Mouse (Mus musculus) lung, embryonic 15.5 days (tissue): ENCODE measurements at regions not wholly inside any gene's neighbourhood (a gene's known extent, or its start where the extent isn't known, plus 50 kb on each side); places are given as distances from the start of the nearest gene placed in this dataset.

Experiments
- ATAC-seq: fragments of 200-750 bp; cut with Nextera tagmentation; 2 replicates; pipeline ENCODE4 v1.8.0; 2017; ENCODE audit warnings: moderate number of reproducible peaks, borderline replicate concordance; ENCODE audit not compliant: low FRiP score, low TSS enrichment; ENCODE audit errors: extremely low read depth
- H3K27ac ChIP-seq: fragments of 300-500 bp; sonication (generic); 2 replicates; pipeline ENCODE4 v1.5.1; 2015; ENCODE audit warnings: moderate library complexity, mild to moderate bottlenecking, inconsistent platforms
- H3K27me3 ChIP-seq: fragments of 300-500 bp; sonication (generic); 2 replicates; pipeline ENCODE4 v1.6.1; 2015; ENCODE audit warnings: inconsistent platforms
- H3K36me3 ChIP-seq: fragments of 300-500 bp; sonication (generic); 2 replicates; pipeline ENCODE4 v1.6.1; 2015; ENCODE audit warnings: inconsistent platforms
- H3K4me1 ChIP-seq: fragments of 300-500 bp; sonication (generic); 2 replicates; pipeline ENCODE4 v1.6.1; 2015; ENCODE audit warnings: inconsistent platforms
- H3K4me2 ChIP-seq: fragments of 300-500 bp; sonication (generic); 2 replicates; pipeline ENCODE4 v1.6.1; 2015; ENCODE audit warnings: inconsistent platforms, mild to moderate bottlenecking, moderate library complexity
- H3K4me3 ChIP-seq: fragments of 300-500 bp; sonication (generic); 2 replicates; pipeline ENCODE4 v1.5.1; 2015; ENCODE audit warnings: mild to moderate bottlenecking, inconsistent platforms
- H3K9ac ChIP-seq: fragments of 300-500 bp; sonication (generic); 2 replicates; pipeline ENCODE4 v1.6.1; 2015; ENCODE audit warnings: inconsistent platforms
- H3K9me3 ChIP-seq: fragments of 300-500 bp; sonication (generic); 2 replicates; pipeline ENCODE4 v1.6.1; 2016; ENCODE audit warnings: inconsistent platforms
- WGBS: fragments of 180-500 bp; shearing (Covaris S2); methylation state at CpG from one replicate; pipeline ENCODE4 v1.1.7; 2015; 5-methylcytosine and 5-hydroxymethylcytosine counted together

GRCm38 (mm10) chr8:126721621-126722020, 127.8 kb upstream of the Irf2bp2 start:
- 48% methylated on average over 10 of the region's 10 CpGs for WGBS
- Histone ChIP-seq H3K36me3 (no peaks in the 10 kb centered on the region), H3K9ac (no peak overlapping the region), H3K27me3 (no peaks in the 10 kb centered on the region), H3K4me1 (peaks cover 11% of the 10 kb centered on the region), H3K4me2 (no peak overlapping the region), H3K9me3 (no peaks in the 10 kb centered on the region), H3K27ac (no peak overlapping the region), H3K4me3 (no peak overlapping the region)
- ATAC-seq, result peak; percentile 47

DNA sequence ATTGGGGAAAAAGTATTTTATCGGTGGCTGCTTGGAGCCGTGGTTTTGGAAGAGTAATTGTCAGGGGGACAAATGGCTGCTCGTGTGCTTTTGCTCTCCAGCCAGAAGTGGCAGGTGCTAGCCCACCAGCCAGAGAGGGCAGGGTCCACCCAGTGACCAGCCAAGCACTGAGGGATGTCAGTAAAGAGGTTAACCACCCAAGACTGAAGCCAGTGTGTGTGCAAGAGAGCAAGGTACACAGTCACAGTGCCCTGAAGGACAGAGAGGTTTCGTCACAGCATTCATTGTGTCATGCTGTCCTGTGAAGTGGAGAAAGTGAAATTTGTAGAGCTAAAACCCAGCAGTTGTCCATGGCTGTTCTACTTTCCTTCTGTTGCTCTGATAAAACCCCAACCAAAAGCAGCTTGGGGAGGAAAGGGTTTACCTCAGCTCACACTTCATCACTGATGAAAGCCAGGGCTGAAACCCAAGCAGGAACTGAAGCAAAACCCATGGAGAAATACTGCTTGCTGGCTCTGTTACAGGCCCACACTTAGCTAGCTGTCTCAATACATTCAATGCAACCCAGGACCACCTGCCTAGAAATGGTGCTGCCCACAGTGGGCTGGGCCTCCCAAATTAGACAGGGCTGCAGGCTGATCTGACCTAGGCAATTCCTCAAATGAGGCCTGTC, 126.8 kb upstream of the Irf2bp2 start:
- H3K36me3 ChIP-seq, result no peaks in the 10 kb centered on the region
- peaks cover 11% of the 10 kb centered on the region for H3K4me1 ChIP-seq
- no peaks in the 10 kb centered on the region for H3K27me3 ChIP-seq
- H3K9ac ChIP-seq, result no peak overlapping the region
- no peak overlapping the region for H3K4me3 ChIP-seq
- H3K9me3 ChIP-seq, result no peaks in the 10 kb centered on the region
- H3K27ac ChIP-seq, result 0 out of 2 replicates have a peak overlapping the region, but pooled peaks have one; percentile 26
- H3K4me2 ChIP-seq, result no peak overlapping the region
- no peak; the same call in 1 of the 2 replicates for ATAC-seq
- 74% methylated on average over 4 of the region's 4 CpGs for WGBS

DNA sequence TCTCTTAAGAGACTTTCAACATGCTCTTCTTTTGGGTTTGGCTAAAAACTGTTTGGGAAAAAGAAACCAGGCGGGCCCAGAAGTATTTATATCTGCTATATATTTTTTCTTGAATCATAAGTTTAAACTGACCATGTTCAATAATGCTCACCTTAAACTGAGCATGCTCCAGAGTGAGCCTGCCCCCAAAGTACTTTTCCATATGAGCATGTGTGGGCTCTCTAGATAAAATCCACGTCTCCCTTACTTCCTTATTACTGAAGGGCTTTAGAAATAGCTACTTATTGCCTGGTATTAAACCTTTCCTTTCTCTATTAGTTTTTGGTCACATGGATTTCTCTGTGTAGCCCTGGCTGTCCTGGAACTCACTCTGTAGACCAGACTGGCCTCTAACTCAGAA, 126.0 kb upstream of the Irf2bp2 start:
- Histone ChIP-seq H3K9me3 (no peaks in the 10 kb centered on the region), H3K4me2 (no peak overlapping the region), H3K27ac (no peak overlapping the region), H3K36me3 (no peaks in the 10 kb centered on the region), H3K9ac (no peak overlapping the region), H3K4me3 (no peak overlapping the region), H3K27me3 (no peaks in the 10 kb centered on the region), H3K4me1 (peaks cover 11% of the 10 kb centered on the region)
- 72% methylated on average over 2 of the region's 2 CpGs for WGBS
- no peak for ATAC-seq

GRCm38 (mm10) chr8:126717652-126718155, 123.9 kb upstream of the Irf2bp2 start:
- H3K27ac ChIP-seq, result no peak overlapping the region
- no peak for ATAC-seq
- 65% methylated on average over 2 of the region's 2 CpGs for WGBS
- no peaks in the 10 kb centered on the region for H3K36me3 ChIP-seq
- peaks cover 17% of the 10 kb centered on the region for H3K4me1 ChIP-seq
- H3K4me2 ChIP-seq, result no peak overlapping the region
- no peak overlapping the region for H3K9ac ChIP-seq
- H3K4me3 ChIP-seq, result no peak overlapping the region
- H3K27me3 ChIP-seq, result no peaks in the 10 kb centered on the region
- H3K9me3 ChIP-seq, result no peaks in the 10 kb centered on the region

GRCm38 (mm10) chr8:126715666-126716065, 121.9 kb upstream of the Irf2bp2 start:
- peaks cover 11% of the 10 kb centered on the region; the same call in 1 of the 2 replicates for H3K4me1 ChIP-seq
- H3K36me3 ChIP-seq, result no peaks in the 10 kb centered on the region
- no peak overlapping the region for H3K4me2 ChIP-seq
- 92% methylated on average over 1 of the region's 1 CpGs for WGBS
- no peak overlapping the region for H3K4me3 ChIP-seq
- H3K9ac ChIP-seq, result no peak overlapping the region
- no peaks in the 10 kb centered on the region for H3K9me3 ChIP-seq
- H3K27ac ChIP-seq, result no peak overlapping the region
- H3K27me3 ChIP-seq, result no peaks in the 10 kb centered on the region
- no peak for ATAC-seq

DNA sequence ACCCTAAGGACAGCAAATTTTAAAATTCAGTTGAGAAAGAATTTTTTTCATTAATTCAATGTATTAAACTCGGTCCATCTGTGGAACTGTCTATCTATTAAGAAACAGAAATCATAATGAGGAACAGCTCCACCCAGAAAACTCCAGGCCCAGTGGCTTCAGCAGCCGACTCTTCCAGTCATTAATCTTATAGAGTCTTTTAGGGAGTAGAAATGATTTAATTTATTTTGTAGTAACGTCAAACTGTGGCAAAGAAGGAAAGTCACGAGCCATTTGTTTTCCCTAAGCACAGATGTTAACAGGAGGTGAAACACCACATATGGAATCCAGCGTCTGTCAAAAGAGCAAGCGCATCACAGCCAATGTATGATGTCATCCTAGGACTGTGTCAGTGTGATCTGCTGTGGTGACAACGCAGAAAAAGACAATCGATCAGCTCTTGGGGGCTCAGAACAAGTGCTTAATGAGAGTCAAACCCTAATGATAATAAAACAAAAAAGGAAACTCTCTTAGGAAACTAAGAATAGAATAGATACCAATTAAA, 119.9 kb upstream of the Irf2bp2 start:
- H3K27ac ChIP-seq, result no peak overlapping the region
- 55% methylated on average over 8 of the region's 8 CpGs for WGBS

GRCm38 (mm10) chr8:126713181-126713580, 119.4 kb upstream of the Irf2bp2 start:
- Histone ChIP-seq H3K4me2 (no peak overlapping the region), H3K27me3 (no peaks in the 10 kb centered on the region), H3K4me1 (0 out of 2 replicates have a peak, but pooled peaks cover 9% of the 10 kb centered on the region), H3K9ac (no peak overlapping the region), H3K36me3 (no peaks in the 10 kb centered on the region), H3K27ac (no peak overlapping the region), H3K4me3 (no peak overlapping the region), H3K9me3 (no peaks in the 10 kb centered on the region)
- WGBS, result 73% methylated on average over 4 of the region's 4 CpGs
- no peak for ATAC-seq

More for the DNA sequence above, 119.9 kb upstream of the Irf2bp2 start:
- ATAC-seq, result no peak
- Histone ChIP-seq H3K27me3 (no peaks in the 10 kb centered on the region), H3K9ac (no peak overlapping the region), H3K4me1 (0 out of 2 replicates have a peak, but pooled peaks cover 7% of the 10 kb centered on the region), H3K36me3 (no peaks in the 10 kb centered on the region), H3K4me3 (no peak overlapping the region), H3K9me3 (no peaks in the 10 kb centered on the region), H3K4me2 (no peak overlapping the region)

- Histone ChIP-seq H3K27me3 (no peaks in the 10 kb centered on the region), H3K4me2 (no peak overlapping the region), H3K9ac (no peak overlapping the region), H3K9me3 (no peaks in the 10 kb centered on the region), H3K36me3 (no peaks in the 10 kb centered on the region), H3K27ac (no peak overlapping the region), H3K4me3 (no peak overlapping the region), H3K4me1 (peaks cover 11% of the 10 kb centered on the region)
- 66% methylated on average over 6 of the region's 6 CpGs for WGBS
- ATAC-seq, result no peak
These were observed 119.0 kb upstream of the Irf2bp2 start for GRCm38 (mm10) chr8:126712749-126713148.

- no peaks in the 10 kb centered on the region for H3K27me3 ChIP-seq
- WGBS, result 72% methylated on average over 2 of the region's 2 CpGs
These were observed 115.2 kb upstream of the Irf2bp2 start for GRCm38 (mm10) chr8:126708956-126709355.

GRCm38 (mm10) chr8:126707300-126707902, 113.6 kb upstream of the Irf2bp2 start:
- 47% methylated on average over 6 of the region's 6 CpGs for WGBS
- Histone ChIP-seq H3K4me3 (no peak overlapping the region), H3K9me3 (no peaks in the 10 kb centered on the region), H3K36me3 (no peaks in the 10 kb centered on the region), H3K4me2 (no peak overlapping the region), H3K27me3 (no peaks in the 10 kb centered on the region), H3K4me1 (peaks cover 10% of the 10 kb centered on the region), H3K27ac (peak overlapping the region; percentile 58), H3K9ac (no peak overlapping the region)
- ATAC-seq, result no peak

More at GRCm38 (mm10) chr8:126708956-126709355, 115.2 kb upstream of the Irf2bp2 start:
- Histone ChIP-seq H3K36me3 (no peaks in the 10 kb centered on the region), H3K4me1 (peaks cover 17% of the 10 kb centered on the region), H3K9ac (no peak overlapping the region), H3K27ac (no peak overlapping the region), H3K4me2 (no peak overlapping the region), H3K9me3 (no peaks in the 10 kb centered on the region), H3K4me3 (no peak overlapping the region)
- ATAC-seq, result no peak

GRCm38 (mm10) chr8:126706247-126706646, 112.5 kb upstream of the Irf2bp2 start:
- Histone ChIP-seq H3K9me3 (no peaks in the 10 kb centered on the region), H3K36me3 (no peaks in the 10 kb centered on the region), H3K4me1 (peaks cover 10% of the 10 kb centered on the region), H3K4me2 (no peak overlapping the region), H3K4me3 (no peak overlapping the region), H3K9ac (no peak overlapping the region), H3K27me3 (no peaks in the 10 kb centered on the region), H3K27ac (no peak overlapping the region)
- ATAC-seq, result peak; percentile 29; the same call in 1 of the 2 replicates
- WGBS, result 75% methylated on average over 8 of the region's 8 CpGs

DNA sequence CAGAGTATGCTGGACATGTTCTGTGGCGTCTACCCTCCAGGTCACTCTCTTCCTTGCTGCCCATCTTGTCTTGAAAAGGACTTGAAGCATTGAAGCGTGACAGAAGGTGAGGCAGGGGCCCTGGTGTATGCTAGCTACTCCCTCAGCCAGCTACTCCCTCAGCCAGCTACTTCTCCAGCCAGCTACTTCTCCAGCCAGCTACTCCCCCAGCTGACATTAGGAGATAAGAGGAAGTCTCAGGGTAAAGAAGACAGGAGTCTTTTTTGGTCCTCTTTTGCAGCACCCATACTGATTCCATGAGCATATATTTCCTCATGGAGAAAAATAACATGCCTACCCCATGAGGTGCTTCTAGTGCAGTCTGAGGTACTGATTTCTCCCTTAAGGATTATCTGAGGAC, 111.6 kb upstream of the Irf2bp2 start:
- Histone ChIP-seq H3K9me3 (no peaks in the 10 kb centered on the region), H3K4me2 (no peak overlapping the region), H3K27me3 (no peaks in the 10 kb centered on the region), H3K4me3 (no peak overlapping the region), H3K36me3 (no peaks in the 10 kb centered on the region), H3K9ac (no peak overlapping the region), H3K27ac (no peak overlapping the region), H3K4me1 (peaks cover 10% of the 10 kb centered on the region)
- WGBS, result 82% methylated on average over 2 of the region's 2 CpGs
- ATAC-seq, result no peak
